Mouse (Mus musculus) liver, adult 2 months (tissue): ENCODE results near the gene Tubg2.

ENCODE experiments used
- CTCF ChIP-seq: fragments of 200-500 bp; IDR thresholded peaks from 2 replicates; pipeline ENCODE4 v1.5.1; 2011; ENCODE audit warnings: low read depth, low read length, control low read depth
- POLR2A ChIP-seq: fragments of 200-500 bp; IDR thresholded peaks from 2 replicates; pipeline ENCODE4 v1.6.1; 2011; ENCODE audit warnings: low read length, control low read depth; ENCODE audit not compliant: insufficient read depth; ENCODE audit errors: extremely low read depth

- TF ChIP-seq POLR2A (no peak), CTCF (no peak)
Observed at GRCm38 (mm10) chr11:101138536-101139181, 17.0 kb upstream of the Tubg2 start.
